Mouse (Mus musculus) 3T3-L1 (cell line): ENCODE results near the gene Armc9.

ENCODE experiments used
- DNase-seq: peaks from one replicate; pipeline ENCODE4 v3.0.0-alpha.2; 2015; ENCODE audit warnings: low read depth, low spot score

Gene Armc9

GRCm38 (mm10) chr1:86174602-86175001, 20.0 kb downstream of the Armc9 start:
- no peak for DNase-seq

GRCm38 (mm10) chr1:86176066-86176465, 21.5 kb downstream of the Armc9 start:
- DNase-seq: no peak

GRCm38 (mm10) chr1:86178462-86179253, 24.1 kb downstream of the Armc9 start:
- DNase-seq: peak; percentile 94

GRCm38 (mm10) chr1:86182004-86182709, 27.6 kb downstream of the Armc9 start:
- no peak for DNase-seq

GRCm38 (mm10) chr1:86183577-86184263, 29.1 kb downstream of the Armc9 start:
- no peak for DNase-seq

- peak; percentile 9 for DNase-seq
Observed at GRCm38 (mm10) chr1:86186762-86187161, 32.2 kb downstream of the Armc9 start.

- DNase-seq: no peak
Observed at GRCm38 (mm10) chr1:86187856-86188255, 33.3 kb downstream of the Armc9 start.

- DNase-seq: no peak
Observed at GRCm38 (mm10) chr1:86188271-86188670, 33.7 kb downstream of the Armc9 start.

- no peak for DNase-seq
Observed at GRCm38 (mm10) chr1:86189034-86189702, 34.6 kb downstream of the Armc9 start.

- no peak for DNase-seq
Observed at GRCm38 (mm10) chr1:86190843-86191242, 36.3 kb downstream of the Armc9 start.

- no peak for DNase-seq
Observed at GRCm38 (mm10) chr1:86194044-86194443, 39.5 kb downstream of the Armc9 start.

- DNase-seq: no peak
Observed at GRCm38 (mm10) chr1:86198276-86198675, 43.7 kb downstream of the Armc9 start.

GRCm38 (mm10) chr1:86199026-86199425, 44.4 kb downstream of the Armc9 start:
- no peak for DNase-seq

GRCm38 (mm10) chr1:86201312-86201711, 46.7 kb downstream of the Armc9 start:
- no peak for DNase-seq

- peak; percentile 17 for DNase-seq
Observed at GRCm38 (mm10) chr1:86202617-86203219, 48.1 kb downstream of the Armc9 start.

- DNase-seq: no peak
Observed at GRCm38 (mm10) chr1:86210676-86211075, 56.1 kb downstream of the Armc9 start.

GRCm38 (mm10) chr1:86211498-86211897, 56.9 kb downstream of the Armc9 start:
- DNase-seq: no peak

- DNase-seq: no peak
Observed at GRCm38 (mm10) chr1:86212731-86213130, 58.2 kb downstream of the Armc9 start.

GRCm38 (mm10) chr1:86214158-86214557, 59.6 kb downstream of the Armc9 start:
- peak; percentile 86 for DNase-seq

GRCm38 (mm10) chr1:86215297-86215696, 60.7 kb downstream of the Armc9 start:
- DNase-seq: no peak

- no peak for DNase-seq
Observed at GRCm38 (mm10) chr1:86216412-86216811, 61.8 kb downstream of the Armc9 start.
